Mouse (Mus musculus) cerebellum, adult 11-12 months (tissue): ENCODE measurements around the gene Plekha8.

Source experiments
- DNase-seq: peaks from one replicate; pipeline ENCODE4 v3.0.0; 2022

Gene Plekha8

DNA sequence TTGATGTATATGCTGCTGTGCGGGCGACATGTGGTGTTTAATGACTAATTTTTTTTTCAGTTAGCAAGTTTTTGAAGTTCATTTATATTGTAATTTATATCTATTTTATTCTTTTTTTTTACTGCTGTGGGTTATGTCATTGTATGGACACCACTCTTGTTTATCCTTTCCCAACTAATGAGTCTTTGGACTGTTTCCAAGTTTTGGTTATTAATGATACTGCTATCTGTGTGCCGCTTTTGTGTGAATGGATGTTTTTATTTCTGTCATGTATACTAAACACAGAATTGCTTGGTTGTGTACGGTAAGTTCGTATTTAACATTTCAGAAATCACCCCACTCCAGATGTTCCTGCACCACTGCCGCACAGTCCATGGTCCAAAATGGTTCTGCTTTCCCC is 63.0 kb downstream of the Plekha8 start:
- no peak for DNase-seq

GRCm38 (mm10) chr6:54669868-54670267 is 75.0 kb downstream of the Plekha8 start:
- DNase-seq: no peak

GRCm38 (mm10) chr6:54672901-54673300 is 78.0 kb downstream of the Plekha8 start:
- no peak for DNase-seq

DNA sequence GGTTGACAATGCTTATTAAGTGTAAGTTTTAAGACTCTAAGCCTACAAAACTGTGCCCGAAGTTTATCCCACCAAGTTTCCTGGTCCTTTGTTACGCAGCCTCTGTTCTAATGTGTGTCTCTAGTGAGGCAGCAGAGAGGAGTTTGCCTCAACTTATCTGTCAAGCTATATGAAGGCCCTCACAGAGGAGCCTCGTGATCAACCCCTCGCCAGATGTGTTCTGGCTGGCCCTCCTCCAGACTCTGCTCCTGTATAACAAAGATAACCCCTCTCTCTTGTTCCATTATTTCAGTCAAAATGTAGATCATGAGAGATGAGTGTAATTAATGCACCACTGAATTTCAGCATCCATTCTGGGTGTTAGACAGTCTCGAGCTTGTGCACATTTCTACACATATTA is 84.8 kb downstream of the Plekha8 start:
- DNase-seq: no peak

GRCm38 (mm10) chr6:54680891-54681745 is 86.2 kb downstream of the Plekha8 start, which contains the start of gene Mturn:
Gene Mturn (plus strand): TSS chr6:54681624.
- peak; percentile 96 for DNase-seq

DNA sequence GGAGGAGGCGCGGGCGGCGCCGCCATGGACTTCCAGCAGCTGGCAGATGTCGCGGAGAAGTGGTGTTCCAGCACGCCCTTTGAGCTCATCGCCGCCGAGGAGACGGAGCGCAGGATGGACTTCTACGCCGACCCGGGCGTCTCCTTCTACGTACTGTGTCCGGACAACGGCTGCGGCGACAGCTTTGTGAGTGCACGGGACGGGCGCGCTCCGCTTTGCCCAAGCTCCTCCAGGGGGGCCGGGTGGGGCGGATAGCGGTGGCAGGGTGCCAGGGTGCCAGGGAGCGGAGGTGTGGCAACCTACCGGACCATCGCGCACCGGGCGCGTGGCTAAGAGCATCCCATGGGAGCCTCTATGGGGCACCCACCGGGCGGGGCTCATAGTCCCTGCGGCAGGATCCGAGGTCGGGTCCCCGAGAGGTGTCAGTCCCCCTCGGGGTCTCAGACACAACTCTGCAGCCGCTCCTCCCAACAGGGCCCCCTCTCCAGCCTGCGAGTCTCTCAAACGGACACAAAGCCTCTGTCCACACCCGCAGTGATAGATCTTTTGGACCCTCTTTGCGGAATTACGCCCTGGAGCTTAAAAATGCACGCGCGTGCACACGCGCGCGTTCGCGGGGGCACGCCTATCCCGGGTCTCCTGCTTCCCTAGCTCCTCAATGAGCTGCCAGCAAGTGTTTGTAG is 87.0 kb downstream of the Plekha8 start:
- no peak for DNase-seq

- no peak for DNase-seq
These were observed 89.2 kb downstream of the Plekha8 start for GRCm38 (mm10) chr6:54684085-54684484.

DNA sequence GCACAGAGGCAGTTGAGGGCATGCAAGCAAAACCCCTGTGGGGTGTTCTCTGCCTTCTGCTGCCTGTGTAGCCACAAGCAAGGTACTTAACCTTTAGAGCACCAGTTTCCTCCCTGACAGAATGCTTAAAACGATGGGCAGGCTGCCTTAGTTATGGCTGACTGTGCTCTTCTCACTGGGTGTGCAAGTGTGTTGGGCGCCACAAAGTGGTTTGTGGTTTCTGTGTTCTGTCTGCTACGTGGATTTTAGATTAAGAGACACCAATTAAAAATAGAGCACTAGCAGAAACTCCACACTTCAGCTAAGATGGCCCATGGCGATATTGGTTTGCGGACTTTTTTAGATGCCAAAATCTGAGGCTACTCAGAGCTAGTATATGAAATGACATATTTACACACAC is 90.2 kb downstream of the Plekha8 start:
- no peak for DNase-seq

- DNase-seq: no peak
These were observed 90.9 kb downstream of the Plekha8 start for GRCm38 (mm10) chr6:54685716-54686395.

GRCm38 (mm10) chr6:54686946-54687737 is 92.2 kb downstream of the Plekha8 start:
- DNase-seq: no peak

GRCm38 (mm10) chr6:54688467-54689323 is 93.8 kb downstream of the Plekha8 start:
- no peak for DNase-seq

GRCm38 (mm10) chr6:54689686-54690085 is 94.8 kb downstream of the Plekha8 start:
- no peak for DNase-seq

GRCm38 (mm10) chr6:54690838-54691237 is 95.9 kb downstream of the Plekha8 start:
- DNase-seq: no peak

GRCm38 (mm10) chr6:54691368-54692116 is 96.6 kb downstream of the Plekha8 start:
- DNase-seq: no peak

GRCm38 (mm10) chr6:54692201-54692600 is 97.3 kb downstream of the Plekha8 start:
- no peak for DNase-seq

DNA sequence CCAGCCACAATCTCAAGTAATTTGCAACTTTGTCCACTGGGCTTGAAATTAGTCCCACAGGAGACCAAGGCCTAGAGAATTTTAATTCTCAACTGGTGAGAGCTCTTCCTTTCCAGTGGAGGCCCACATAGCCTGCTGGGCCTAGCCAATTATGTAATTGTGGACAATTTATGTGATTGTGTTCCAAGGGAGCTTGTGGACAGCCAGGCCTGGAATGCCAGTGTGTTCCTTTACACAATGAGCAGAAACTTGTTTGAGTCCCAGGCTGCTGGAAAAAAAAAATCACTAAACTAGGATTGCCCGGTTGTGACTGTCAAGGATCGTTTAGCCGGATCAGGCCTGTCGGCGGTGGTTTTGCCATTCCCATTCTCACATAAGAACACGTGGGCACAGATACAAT is 98.4 kb downstream of the Plekha8 start:
- DNase-seq: no peak
